Mouse (Mus musculus) heart, adult 9 months (tissue): ENCODE data around the gene Syt10.
"Not testable (repeated sequence)": the region's sequence is repeated elsewhere in the genome, so short reads cannot be mapped to it uniquely, and the experiment has no call there.

ENCODE experiments used
- DNase-seq, 2 experiments: peaks; one replicate each; pipeline ENCODE4 v3.0.0; 2022; ENCODE audit warnings: low spot score in 2 of 2

Syt10 gene

GRCm38 (mm10) chr15:89841364-89842017, at the start of gene Syt10:
Syt10 (minus strand) TSS chr15:89841860.
- DNase-seq, result peak in 1 of 2 experiments; percentile 1

- no peak for DNase-seq
Observed at GRCm38 (mm10) chr15:89883799-89884198, 42.1 kb upstream of the Syt10 start.

GRCm38 (mm10) chr15:89878981-89879380, 37.3 kb upstream of the Syt10 start:
- no peak for DNase-seq

GRCm38 (mm10) chr15:89816098-89816497, 25.6 kb downstream of the Syt10 start:
- no peak for DNase-seq

- DNase-seq, result no peak
Observed at GRCm38 (mm10) chr15:89804478-89804877, 37.2 kb downstream of the Syt10 start.

- no peak for DNase-seq
Observed at GRCm38 (mm10) chr15:89779928-89780327, 61.7 kb downstream of the Syt10 start.

GRCm38 (mm10) chr15:89766016-89766415, 75.6 kb downstream of the Syt10 start:
- not testable (repeated sequence) for DNase-seq

- no peak for DNase-seq
Observed at GRCm38 (mm10) chr15:89733611-89734010, 108.0 kb downstream of the Syt10 start.
